Mouse (Mus musculus) bone marrow, adult 2 months (tissue): ENCODE data around the gene Syt3.

Experiments used
- CTCF ChIP-seq: fragments of 200-500 bp; IDR thresholded peaks from 2 replicates; pipeline ENCODE4 v1.5.1; 2011; ENCODE audit warnings: low read length, control low read depth; ENCODE audit not compliant: control insufficient read depth, insufficient read depth
- POLR2A ChIP-seq: fragments of 200-500 bp; IDR thresholded peaks from 2 replicates; pipeline ENCODE4 v1.6.1; 2011; ENCODE audit warnings: low read depth, mild to moderate bottlenecking, control low read depth, low read length, borderline replicate concordance; ENCODE audit not compliant: control insufficient read depth

GRCm38 (mm10) chr7:44357531-44357930, 26.4 kb upstream of the Syt3 start:
- no peak for TF ChIP-seq CTCF
- no peak for TF ChIP-seq POLR2A
